Mouse (Mus musculus) ES-Bruce4 (cell line): ENCODE results near the gene Clpsl2.

Source experiments
- CTCF ChIP-seq: IDR thresholded peaks from one replicate; pipeline ENCODE4 v1.8.1; 2011; ENCODE audit warnings: low read depth, low read length
- POLR2A ChIP-seq: IDR thresholded peaks from one replicate; pipeline ENCODE4 v1.8.1; 2011; ENCODE audit warnings: low read length; ENCODE audit not compliant: insufficient read depth

DNA sequence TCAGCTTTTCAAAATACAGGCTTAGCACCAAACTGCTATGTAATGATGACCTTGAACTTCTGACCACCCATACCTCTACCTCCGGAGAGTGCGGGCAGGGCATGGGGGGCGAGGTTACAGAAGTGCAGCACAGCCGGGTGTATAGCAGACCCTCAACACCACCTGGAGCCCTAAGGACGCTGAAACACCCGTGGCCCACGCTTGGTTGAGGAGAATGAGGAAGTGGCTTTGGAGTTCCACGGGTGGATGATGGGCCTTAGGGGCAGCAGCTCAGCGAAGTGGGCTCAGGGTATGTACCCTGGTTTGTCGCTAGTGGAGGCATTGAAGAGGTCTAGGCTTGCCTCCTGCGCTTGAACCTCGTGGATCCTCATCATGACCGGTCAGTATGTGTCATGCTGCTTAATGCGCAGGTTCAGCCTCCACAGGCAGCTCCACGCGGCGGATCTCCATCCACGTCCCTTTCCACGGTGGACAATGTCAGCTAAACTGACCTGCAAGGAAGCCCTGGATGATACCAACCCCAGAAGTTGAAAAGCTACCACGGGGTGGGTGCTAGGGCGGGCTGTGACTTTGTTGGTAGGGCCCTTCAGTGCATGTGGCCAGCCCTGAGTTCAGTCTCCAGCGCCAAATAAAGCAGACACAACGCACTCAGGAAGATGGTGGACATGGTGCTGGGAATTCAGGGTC is 25.1 kb upstream of the Clpsl2 start:
- no peak for TF ChIP-seq POLR2A
- no peak for TF ChIP-seq CTCF
